Mouse (Mus musculus) stomach, embryonic 14.5 days (tissue): ENCODE measurements at regions not wholly inside any gene's neighbourhood (a gene's known extent, or its start where the extent isn't known, plus 50 kb on each side); places are given as distances from the start of the nearest gene placed in this dataset.
A peak's percentile ranks its signal among the peaks of the same experiment; 100 is the strongest.

ENCODE experiments used
- ATAC-seq: fragments of 200-750 bp; cut with Nextera tagmentation; 2 replicates; pipeline ENCODE4 v1.8.0; 2017; ENCODE audit warnings: low read depth, moderate TSS enrichment; ENCODE audit not compliant: insufficient number of reproducible peaks, insufficient read depth, low FRiP score
- H3K27ac ChIP-seq: fragments of 300-500 bp; sonication (generic); 2 replicates; pipeline ENCODE4 v1.5.1; 2014; ENCODE audit warnings: mild to moderate bottlenecking, low read length, moderate library complexity, mixed read lengths
- H3K27me3 ChIP-seq: fragments of 300-500 bp; sonication (generic); 2 replicates; pipeline ENCODE4 v1.6.1; 2014; ENCODE audit warnings: low read length, control low read depth, mixed read lengths; ENCODE audit not compliant: control insufficient read depth, insufficient read depth
- H3K36me3 ChIP-seq: fragments of 300-500 bp; sonication (generic); 2 replicates; pipeline ENCODE4 v1.6.1; 2014; ENCODE audit warnings: mild to moderate bottlenecking, control low read depth, low read length, moderate library complexity, mixed read lengths; ENCODE audit not compliant: control insufficient read depth, insufficient read depth
- H3K4me1 ChIP-seq: fragments of 300-500 bp; sonication (generic); 2 replicates; pipeline ENCODE4 v1.6.1; 2014; ENCODE audit warnings: low read length, control low read depth, mixed read lengths; ENCODE audit not compliant: control insufficient read depth, insufficient read depth
- H3K4me2 ChIP-seq: fragments of 300-500 bp; sonication (generic); replicated peaks from 2 replicates; pipeline ENCODE4 v1.6.1; 2014; ENCODE audit warnings: low read depth, low read length, control low read depth
- H3K4me3 ChIP-seq: fragments of 300-500 bp; sonication (generic); 2 replicates; pipeline ENCODE4 v1.5.1; 2014; ENCODE audit warnings: low read depth, low read length, control low read depth
- H3K9ac ChIP-seq: fragments of 300-500 bp; sonication (generic); replicated peaks from 2 replicates; pipeline ENCODE4 v1.6.1; 2014; ENCODE audit warnings: low read depth, mild to moderate bottlenecking, control low read depth, low read length, moderate library complexity, mixed read lengths
- H3K9me3 ChIP-seq: fragments of 300-500 bp; sonication (generic); 2 replicates; pipeline ENCODE4 v1.6.1; 2016; ENCODE audit warnings: low read depth, low read length, control low read depth; ENCODE audit not compliant: control insufficient read depth
- WGBS: fragments of 180-500 bp; shearing (Covaris S2); extraction: QIAGEN DNeasy Blood & Tissue Kit; methylation state at CpG from one replicate; pipeline ENCODE4 v1.1.7; 2014; 5-methylcytosine and 5-hydroxymethylcytosine counted together

- no peaks in the 10 kb centered on the region for H3K4me1 ChIP-seq
- no peak for ATAC-seq
- H3K27ac ChIP-seq = no peak overlapping the region
- H3K9ac ChIP-seq = no peak overlapping the region
- WGBS = 54% methylated on average over 5 of the region's 5 CpGs
- H3K27me3 ChIP-seq = no peaks in the 10 kb centered on the region
- no peaks in the 10 kb centered on the region for H3K9me3 ChIP-seq
- no peak overlapping the region for H3K4me3 ChIP-seq
- no peak overlapping the region for H3K4me2 ChIP-seq
- H3K36me3 ChIP-seq = no peaks in the 10 kb centered on the region
These were observed 180.5 kb upstream of the Dlk1 start for GRCm38 (mm10) chr12:109272101-109272500.

DNA sequence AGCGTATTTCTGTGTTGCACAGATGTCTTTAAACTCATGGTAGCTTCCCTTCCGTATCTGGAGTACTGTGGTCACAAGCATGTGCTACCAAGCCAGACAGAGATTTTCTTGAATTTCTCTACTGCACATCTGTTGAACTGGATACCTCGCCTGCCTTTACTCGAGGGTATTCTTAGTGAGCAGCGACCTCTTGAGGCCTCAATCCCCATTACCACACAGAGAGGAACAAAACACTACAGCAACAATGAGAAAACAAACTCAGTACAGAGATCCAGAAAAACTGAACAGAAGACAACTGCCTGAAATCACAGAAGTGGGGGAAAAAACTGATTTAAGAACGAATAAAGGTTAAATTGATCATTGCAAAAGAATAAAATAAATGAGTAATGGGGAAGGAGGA lies 137.8 kb upstream of the Dlk1 start:
- Histone ChIP-seq H3K36me3 (no peaks in the 10 kb centered on the region), H3K27me3 (no peaks in the 10 kb centered on the region), H3K4me2 (no peak overlapping the region), H3K9me3 (no peaks in the 10 kb centered on the region), H3K4me1 (no peaks in the 10 kb centered on the region), H3K4me3 (no peak overlapping the region), H3K9ac (no peak overlapping the region), H3K27ac (no peak overlapping the region)
- ATAC-seq = no peak
- WGBS = 31% methylated on average over 6 of the region's 6 CpGs

DNA sequence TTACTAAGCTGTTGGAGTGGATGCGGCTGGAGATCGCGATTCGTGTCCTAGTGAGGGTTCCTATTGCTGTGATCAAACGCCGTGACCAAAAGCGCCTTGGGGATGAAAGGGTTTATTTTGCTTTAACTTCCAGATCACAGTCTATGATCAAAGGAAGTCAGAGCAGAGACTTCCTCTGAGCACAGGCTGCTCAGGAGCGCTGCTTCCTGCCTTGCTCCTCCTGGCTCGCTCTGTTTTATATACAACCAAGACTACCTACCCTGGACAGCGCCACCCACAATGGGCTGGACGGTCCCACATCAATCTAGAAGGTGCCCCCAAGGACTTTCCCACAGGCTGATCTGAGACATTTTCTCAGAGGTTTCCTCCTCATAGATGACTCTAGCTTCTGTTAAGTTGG lies 126.6 kb upstream of the Dlk1 start:
- no peak for ATAC-seq
- H3K4me1 ChIP-seq = no peaks in the 10 kb centered on the region
- H3K27ac ChIP-seq = no peak overlapping the region
- no peaks in the 10 kb centered on the region for H3K36me3 ChIP-seq
- H3K27me3 ChIP-seq = no peaks in the 10 kb centered on the region
- H3K9ac ChIP-seq = no peak overlapping the region
- no peak overlapping the region for H3K4me3 ChIP-seq
- 62% methylated on average over 11 of the region's 11 CpGs for WGBS
- H3K4me2 ChIP-seq = no peak overlapping the region
- no peaks in the 10 kb centered on the region for H3K9me3 ChIP-seq

DNA sequence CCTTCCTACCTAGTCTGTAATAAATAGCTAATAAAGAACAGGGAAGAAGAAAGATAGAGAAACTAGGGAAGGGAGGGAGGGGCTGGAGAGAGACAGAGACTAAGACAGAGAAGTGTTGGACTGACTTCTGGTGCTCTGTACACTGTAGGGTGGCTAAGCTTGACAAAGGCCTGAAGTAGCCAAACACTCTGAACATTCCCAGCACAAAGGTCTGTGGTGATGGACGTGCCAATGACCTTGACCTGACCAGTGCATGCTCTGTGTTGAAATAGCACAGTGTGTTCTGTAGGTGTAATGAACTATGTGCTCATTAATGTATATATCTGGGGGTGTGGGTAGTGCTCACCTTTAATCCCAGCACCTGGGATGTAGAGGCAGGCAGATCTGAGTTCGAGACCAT lies 81.3 kb upstream of the Dlk1 start:
- Histone ChIP-seq H3K27me3 (no peaks in the 10 kb centered on the region), H3K4me1 (no peaks in the 10 kb centered on the region), H3K9me3 (no peaks in the 10 kb centered on the region), H3K4me2 (no peak overlapping the region), H3K36me3 (no peaks in the 10 kb centered on the region), H3K4me3 (no peak overlapping the region), H3K27ac (no peak overlapping the region), H3K9ac (no peak overlapping the region)
- no peak for ATAC-seq
- WGBS = 65% methylated on average over 2 of the region's 2 CpGs

GRCm38 (mm10) chr12:109385794-109386193 lies 66.8 kb upstream of the Dlk1 start:
- WGBS = 77% methylated on average over 5 of the region's 5 CpGs
- no peak for ATAC-seq
- no peaks in the 10 kb centered on the region; the same call in 1 of the 2 replicates for H3K4me1 ChIP-seq

GRCm38 (mm10) chr12:109388791-109389190 lies 63.8 kb upstream of the Dlk1 start:
- 0 out of 2 replicates have a peak, but pooled peaks have one; percentile 14 for ATAC-seq
- no peaks in the 10 kb centered on the region for H3K9me3 ChIP-seq
- no peak overlapping the region for H3K9ac ChIP-seq
- WGBS = 28% methylated on average over 7 of the region's 7 CpGs
- H3K27me3 ChIP-seq = no peaks in the 10 kb centered on the region
- no peaks in the 10 kb centered on the region for H3K36me3 ChIP-seq
- no peak overlapping the region for H3K4me3 ChIP-seq
- no peak overlapping the region for H3K27ac ChIP-seq
- peaks cover 5% of the 10 kb centered on the region; the same call in 1 of the 2 replicates for H3K4me1 ChIP-seq
- no peak overlapping the region for H3K4me2 ChIP-seq

More at GRCm38 (mm10) chr12:109385794-109386193, 66.8 kb upstream of the Dlk1 start:
- no peak overlapping the region for H3K27ac ChIP-seq
- no peak overlapping the region for H3K9ac ChIP-seq
- H3K9me3 ChIP-seq = no peaks in the 10 kb centered on the region
- no peak overlapping the region for H3K4me2 ChIP-seq
- no peaks in the 10 kb centered on the region for H3K36me3 ChIP-seq
- no peak overlapping the region for H3K4me3 ChIP-seq
- H3K27me3 ChIP-seq = no peaks in the 10 kb centered on the region

DNA sequence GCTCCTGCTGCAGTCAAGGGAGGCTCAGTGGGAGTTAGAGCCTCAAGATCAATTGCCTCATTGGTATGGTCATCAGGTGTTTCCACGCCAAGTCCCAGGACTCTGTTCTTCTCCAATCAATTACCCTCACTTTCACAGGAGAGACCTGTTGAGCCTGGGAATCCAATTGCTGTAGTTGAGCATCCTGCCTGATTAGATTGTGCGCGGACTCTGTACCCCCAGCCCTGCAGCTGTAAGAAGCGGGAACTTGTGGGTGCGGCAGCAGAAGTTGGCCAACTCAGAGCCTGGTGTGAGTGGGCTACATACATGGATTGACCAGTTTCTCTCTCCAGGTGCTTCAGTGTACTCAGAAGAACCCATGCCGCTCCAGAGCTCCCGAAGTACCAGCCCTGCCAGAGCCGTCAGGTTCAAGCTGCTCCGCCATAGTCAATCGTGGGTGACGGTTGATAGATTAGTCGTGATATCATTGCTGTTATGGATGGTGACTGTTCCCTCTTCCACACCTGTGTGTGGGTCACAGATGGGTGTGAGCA lies 62.2 kb upstream of the Dlk1 start:
- Histone ChIP-seq H3K9ac (no peak overlapping the region), H3K27me3 (no peaks in the 10 kb centered on the region), H3K27ac (no peak overlapping the region), H3K4me3 (no peak overlapping the region), H3K4me1 (peaks cover 5% of the 10 kb centered on the region; the same call in 1 of the 2 replicates), H3K4me2 (no peak overlapping the region), H3K36me3 (no peaks in the 10 kb centered on the region), H3K9me3 (no peaks in the 10 kb centered on the region)
- no peak for ATAC-seq
- 94% methylated on average over 12 of the region's 12 CpGs for WGBS

GRCm38 (mm10) chr12:109390978-109391377 lies 61.6 kb upstream of the Dlk1 start:
- no peak overlapping the region for H3K27ac ChIP-seq
- no peak overlapping the region for H3K9ac ChIP-seq
- no peak for ATAC-seq
- H3K4me3 ChIP-seq = no peak overlapping the region
- WGBS = 79% methylated on average over 8 of the region's 8 CpGs
- H3K9me3 ChIP-seq = no peaks in the 10 kb centered on the region
- H3K4me1 ChIP-seq = peaks cover 5% of the 10 kb centered on the region; the same call in 1 of the 2 replicates
- no peak overlapping the region for H3K4me2 ChIP-seq
- H3K36me3 ChIP-seq = no peaks in the 10 kb centered on the region
- no peaks in the 10 kb centered on the region for H3K27me3 ChIP-seq

DNA sequence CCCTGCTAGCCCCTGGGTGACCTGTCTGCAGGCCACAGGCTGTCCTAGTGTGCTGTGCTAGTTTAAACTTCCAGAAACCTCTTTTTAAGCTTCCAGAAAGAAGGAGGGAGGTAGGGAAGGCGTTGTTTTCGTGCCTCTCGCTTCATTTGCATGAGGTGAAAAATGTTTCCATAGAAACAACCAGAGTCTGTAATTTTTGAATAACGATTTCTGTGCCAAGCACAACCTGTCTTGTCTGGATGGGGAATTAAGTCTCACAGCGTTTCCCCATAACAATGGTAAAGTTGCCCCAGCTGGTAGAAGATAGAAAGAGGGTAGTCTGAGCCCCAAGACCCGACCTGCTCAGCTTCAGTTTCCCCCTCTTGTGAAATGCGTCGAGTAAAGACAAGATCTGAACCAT lies 59.3 kb upstream of the Dlk1 start:
- ATAC-seq = no peak
- WGBS = 49% methylated on average over 8 of the region's 8 CpGs
- H3K4me2 ChIP-seq = no peak overlapping the region
- peaks cover 15% of the 10 kb centered on the region; the same call in 1 of the 2 replicates for H3K4me1 ChIP-seq
- no peaks in the 10 kb centered on the region for H3K9me3 ChIP-seq
- no peak overlapping the region for H3K9ac ChIP-seq
- no peak overlapping the region for H3K4me3 ChIP-seq
- H3K36me3 ChIP-seq = no peaks in the 10 kb centered on the region
- H3K27ac ChIP-seq = no peak overlapping the region
- no peaks in the 10 kb centered on the region for H3K27me3 ChIP-seq
